ENCODE assay signal across 13 mouse cellular contexts in genomic region chr2:105666763-105667625, GRCm38 (mm10). TPM values are rescaled to one million over a fixed set of nuclear protein-coding genes. Genes with fewer than 3 reads are reported as not detected.
DNase-seq lines count a peak whose midpoint lies in the region; ATAC-seq and TF ChIP-seq lines count a peak whose summit lies in the region.
"Had no signal": no experiment of that assay in that cellular context is flagged by ENCODE, and none has a peak within 500 bp of the region (broad histone marks: within the 10 kb centered on the region; RNA-seq: fewer than 3 reads in every experiment).

No protein-coding gene starts in this region.

- peak overlapping the region; percentile 78 for H3K4me2 ChIP-seq in forebrain, embryonic 13.5 days
- peak overlapping the region; percentile 18; the same call in 1 of the 2 replicates for H3K4me2 ChIP-seq in midbrain, embryonic 13.5 days (replicated peaks)

- in situ Hi-C loops in ES-E14 (cut with MboI; ENCODE audit: low sequenced_read_pairs in 2 of 2, unreplicated experiment in 2 of 2): loop anchor here in 1 of 2 experiments (5.0 kb wide), 1 partner anchor 535 kb away; no protein-coding TSS in a partner anchor

- no peak for TF ChIP-seq CTCF in brain, embryonic 14.5 days (IDR thresholded peaks at IDR 0.05; ENCODE audit: borderline replicate concordance, extremely low read depth, insufficient read depth, insufficient read length)

- 8% methylated on average over 41 of the region's 41 CpGs for WGBS in forebrain, embryonic 13.5 days
- WGBS in midbrain, embryonic 13.5 days: 3% methylated on average over 41 of the region's 41 CpGs

- H3K9me3 ChIP-seq in ES-E14 (ENCODE audit: control insufficient read depth, insufficient read depth, low read depth, low read length): no peaks in the 10 kb centered on the region
- H3K9me3 ChIP-seq in forebrain, embryonic 13.5 days (replicated peaks): no peaks in the 10 kb centered on the region
- no peaks in the 10 kb centered on the region for H3K9me3 ChIP-seq in midbrain, embryonic 13.5 days

- H3K27me3 ChIP-seq in forebrain, embryonic 13.5 days: peaks cover 94% of the 10 kb centered on the region
- peaks cover 100% of the 10 kb centered on the region for H3K27me3 ChIP-seq in midbrain, embryonic 13.5 days

- no peaks in the 10 kb centered on the region for H3K36me3 ChIP-seq in ES-E14 (ENCODE audit: control insufficient read depth, insufficient read depth, low read length, poor library complexity, severe bottlenecking)
- H3K36me3 ChIP-seq in forebrain, embryonic 13.5 days (ENCODE audit: poor library complexity, severe bottlenecking): no peaks in the 10 kb centered on the region
- no peaks in the 10 kb centered on the region for H3K36me3 ChIP-seq in midbrain, embryonic 13.5 days

- no peak overlapping the region for H3K27ac ChIP-seq in ES-E14 (ENCODE audit: insufficient read depth, low read depth, low read length, poor library complexity, severe bottlenecking)
- H3K27ac ChIP-seq in forebrain, embryonic 13.5 days: no peak overlapping the region
- no peak overlapping the region for H3K27ac ChIP-seq in midbrain, embryonic 13.5 days
- H3K27ac ChIP-seq: macrophage had no signal

- no peak for TF ChIP-seq POLR2A in brain, embryonic 14.5 days (IDR thresholded peaks at IDR 0.05; ENCODE audit: borderline replicate concordance, extremely low read depth, insufficient read depth, insufficient read length, poor library complexity, severe bottlenecking)

- H3K4me3 ChIP-seq in ES-E14 (ENCODE audit: insufficient read depth in 1 of 2, low read depth in 1 of 2, low read length in 2 of 2, poor library complexity in 1 of 2, severe bottlenecking in 1 of 2): peak overlapping the region; percentile 0 to 12; a peak in 1 of 4 replicates
- 0 out of 2 replicates have a peak overlapping the region, but pooled peaks have one; percentile 72 for H3K4me3 ChIP-seq in forebrain, embryonic 13.5 days
- 0 out of 2 replicates have a peak overlapping the region, but pooled peaks have one; percentile 6 for H3K4me3 ChIP-seq in midbrain, embryonic 13.5 days (replicated peaks)

- peaks cover 0 to 6% of the 10 kb centered on the region in 2 experiments; a peak in 1 of 4 replicates for H3K4me1 ChIP-seq in ES-E14 (ENCODE audit: control insufficient read depth in 2 of 2, insufficient read depth in 2 of 2, low read length in 2 of 2, poor library complexity in 1 of 2)
- H3K4me1 ChIP-seq in forebrain, embryonic 13.5 days: peaks cover 65% of the 10 kb centered on the region
- peaks cover 30% of the 10 kb centered on the region for H3K4me1 ChIP-seq in midbrain, embryonic 13.5 days (replicated peaks)

- ATAC-seq in forebrain, embryonic 13.5 days: no peak
- ATAC-seq in midbrain, embryonic 13.5 days: no peak
- ATAC-seq: inflammation-experienced regulatory T-cells, adult 6 months; Patski had no signal

- H3K9ac ChIP-seq in ES-E14 (ENCODE audit: insufficient read depth, low read depth, low read length, poor library complexity, severe bottlenecking): no peak overlapping the region
- no peak overlapping the region for H3K9ac ChIP-seq in forebrain, embryonic 13.5 days
- H3K9ac ChIP-seq in midbrain, embryonic 13.5 days (replicated peaks): no peak overlapping the region

- DNase-seq in ES-E14 (ENCODE audit: low read depth, low spot score): no peak
- DNase-seq in brain, embryonic 14.5 days (ENCODE audit: low read depth): peak; percentile 51
- no peak for DNase-seq in urinary bladder, postnatal 25 days (ENCODE audit: low spot score)
- no peak for DNase-seq in ovary, postnatal 36 days (ENCODE audit: low spot score)
- DNase-seq in adrenal gland, adult 2 months: no peak
- DNase-seq: gastrocnemius, postnatal 25 days; right cerebral cortex, adult 18-20 months; thymus, postnatal 14 days had no signal

TF ChIP-seq in ES-E14, 5 proteins besides CTCF, POLR2A, EP300 and RAD21:
- TF ChIP-seq ZNF384 (IDR thresholded peaks at IDR 0.05; ENCODE audit: low read depth, low read length) (no peak), HCFC1 (IDR thresholded peaks at IDR 0.05; ENCODE audit: borderline replicate concordance, insufficient read depth, low read length) (no peak), CHD2 (IDR thresholded peaks at IDR 0.05; ENCODE audit: low read depth, low read length) (no peak), MAFK (IDR thresholded peaks at IDR 0.05; ENCODE audit: insufficient read depth, low read depth, low read length) (no peak), ZC3H11A (IDR thresholded peaks at IDR 0.05; ENCODE audit: borderline replicate concordance, low read depth, low read length) (no peak)

RNA-seq across cellular contexts. Expression of gene Pax6, which starts 1.7 kb away (rescaled TPM):
- 4.3 and 7.1 TPM in 2 replicates for total RNA-seq in ES-E14 (2012; rRNA removed)
- 63.3 and 76.2 TPM in 2 replicates for polyA plus RNA-seq in brain, embryonic 14.5 days (2012; rRNA removed)
- 87.1 and 92.7 TPM in 2 replicates for polyA plus RNA-seq in forebrain, embryonic 13.5 days (2015; fragmentation: Nextera tagmentation; extraction: Ambion mirVana)
- 39.9 and 40.9 TPM in 2 replicates for polyA plus RNA-seq in midbrain, embryonic 13.5 days (2015; fragmentation: Nextera tagmentation; extraction: Ambion mirVana)
- total RNA-seq in adrenal gland, adult 2 months (2021): not detected
- not detected in 2 replicates for polyA plus RNA-seq in adrenal gland, adult 2 months (2012; rRNA removed)
- total RNA-seq: gastrocnemius, postnatal 25 days had no signal
- polyA plus RNA-seq: macrophage, Patski had no signal

Comparison
In these comparisons a context has a peak if more than half of its experiments do, and no peak if none do; other contexts are left out.
1. H3K4me3 ChIP-seq: peak in every context shown above with its lines; median percentile 72 in forebrain, embryonic 13.5 days; 6 in ES-E14; 6 in midbrain, embryonic 13.5 days.
2. RNA of gene Pax6, which starts 1.7 kb away (polyA plus RNA-seq): 87.1 to 92.7 TPM in forebrain, embryonic 13.5 days, 63.3 to 76.2 TPM in brain, embryonic 14.5 days and 39.9 to 40.9 TPM in midbrain, embryonic 13.5 days; not detected in adrenal gland, adult 2 months; every median in the first group is over 10 times any median in the second.